Mouse (Mus musculus) spleen, adult 2 months (tissue): ENCODE results near the gene Nck2.

ENCODE experiments used
- CTCF ChIP-seq: fragments of 200-500 bp; IDR thresholded peaks from 2 replicates; pipeline ENCODE4 v1.5.1; 2011; ENCODE audit warnings: mild to moderate bottlenecking, inconsistent platforms; ENCODE audit not compliant: insufficient read depth, insufficient read length, insufficient replicate concordance; ENCODE audit errors: extremely low read depth
- POLR2A ChIP-seq: fragments of 200-500 bp; IDR thresholded peaks from 2 replicates; pipeline ENCODE4 v1.6.1; 2011; ENCODE audit warnings: low read depth, low read length, inconsistent platforms

GRCm38 (mm10) chr1:43497951-43498350 lies 53.6 kb downstream of the Nck2 start:
- TF ChIP-seq POLR2A, result no peak
- no peak for TF ChIP-seq CTCF
